Mouse (Mus musculus) stomach, embryonic 14.5 days (tissue): ENCODE measurements around the gene Sox5. TPM values are rescaled to one million over a fixed set of nuclear protein-coding genes. Genes with fewer than 3 reads are reported as not detected.

ENCODE experiments used
- ATAC-seq: fragments of 200-750 bp; cut with Nextera tagmentation; 2 replicates; pipeline ENCODE4 v1.8.0; 2017; ENCODE audit warnings: low read depth, moderate TSS enrichment; ENCODE audit not compliant: insufficient number of reproducible peaks, insufficient read depth, low FRiP score
- H3K27ac ChIP-seq: fragments of 300-500 bp; sonication (generic); 2 replicates; pipeline ENCODE4 v1.5.1; 2014; ENCODE audit warnings: mild to moderate bottlenecking, low read length, moderate library complexity, mixed read lengths
- H3K27me3 ChIP-seq: fragments of 300-500 bp; sonication (generic); 2 replicates; pipeline ENCODE4 v1.6.1; 2014; ENCODE audit warnings: low read length, control low read depth, mixed read lengths; ENCODE audit not compliant: control insufficient read depth, insufficient read depth
- H3K36me3 ChIP-seq: fragments of 300-500 bp; sonication (generic); 2 replicates; pipeline ENCODE4 v1.6.1; 2014; ENCODE audit warnings: mild to moderate bottlenecking, control low read depth, low read length, moderate library complexity, mixed read lengths; ENCODE audit not compliant: control insufficient read depth, insufficient read depth
- H3K4me1 ChIP-seq: fragments of 300-500 bp; sonication (generic); 2 replicates; pipeline ENCODE4 v1.6.1; 2014; ENCODE audit warnings: low read length, control low read depth, mixed read lengths; ENCODE audit not compliant: control insufficient read depth, insufficient read depth
- H3K4me2 ChIP-seq: fragments of 300-500 bp; sonication (generic); replicated peaks from 2 replicates; pipeline ENCODE4 v1.6.1; 2014; ENCODE audit warnings: low read depth, low read length, control low read depth
- H3K4me3 ChIP-seq: fragments of 300-500 bp; sonication (generic); 2 replicates; pipeline ENCODE4 v1.5.1; 2014; ENCODE audit warnings: low read depth, low read length, control low read depth
- H3K9ac ChIP-seq: fragments of 300-500 bp; sonication (generic); replicated peaks from 2 replicates; pipeline ENCODE4 v1.6.1; 2014; ENCODE audit warnings: low read depth, mild to moderate bottlenecking, control low read depth, low read length, moderate library complexity, mixed read lengths
- H3K9me3 ChIP-seq: fragments of 300-500 bp; sonication (generic); 2 replicates; pipeline ENCODE4 v1.6.1; 2016; ENCODE audit warnings: low read depth, low read length, control low read depth; ENCODE audit not compliant: control insufficient read depth
- WGBS: fragments of 180-500 bp; shearing (Covaris S2); extraction: QIAGEN DNeasy Blood & Tissue Kit; methylation state at CpG from one replicate; pipeline ENCODE4 v1.1.7; 2014; 5-methylcytosine and 5-hydroxymethylcytosine counted together
- polyA plus RNA-seq: library from polyadenylated mRNA; unstranded; fragments of >200 nt; fragmentation: Nextera tagmentation; extraction: Ambion mirVana; gene quantifications from 2 replicates; pipeline ENCODE4 v1.2.1, GENCODE M21; 2014

The Sox5 gene
- polyA plus RNA-seq, 1 experiment from 2014 or later = 30.3 TPM

DNA sequence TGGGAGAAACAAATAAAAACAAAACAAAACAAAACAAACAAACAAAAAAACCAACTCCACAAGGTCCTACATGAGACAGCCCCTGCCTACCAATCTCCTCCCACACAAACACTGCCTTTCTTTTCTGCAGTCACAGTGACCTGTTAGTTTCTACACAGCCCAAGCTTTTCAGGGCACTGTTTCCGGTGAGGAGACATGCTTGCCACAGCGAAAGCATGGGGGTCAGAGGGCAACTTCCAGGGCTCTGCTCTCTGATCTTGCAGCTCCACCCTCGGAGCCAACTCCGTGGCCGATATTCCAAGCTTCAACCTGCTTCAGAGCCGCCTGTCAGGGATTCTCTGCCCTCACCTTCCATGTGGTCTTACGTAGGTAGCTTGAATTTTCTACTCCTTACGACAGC is 22.6 kb downstream of the Sox5 start:
- H3K27ac ChIP-seq = no peak overlapping the region
- no peaks in the 10 kb centered on the region for H3K27me3 ChIP-seq
- no peak overlapping the region for H3K9ac ChIP-seq
- H3K4me1 ChIP-seq = peaks cover 10% of the 10 kb centered on the region; the same call in 1 of the 2 replicates
- ATAC-seq = no peak
- H3K9me3 ChIP-seq = no peaks in the 10 kb centered on the region
- H3K36me3 ChIP-seq = no peaks in the 10 kb centered on the region
- no peak overlapping the region for H3K4me2 ChIP-seq
- WGBS = 36% methylated on average over 8 of the region's 8 CpGs
- no peak overlapping the region for H3K4me3 ChIP-seq

DNA sequence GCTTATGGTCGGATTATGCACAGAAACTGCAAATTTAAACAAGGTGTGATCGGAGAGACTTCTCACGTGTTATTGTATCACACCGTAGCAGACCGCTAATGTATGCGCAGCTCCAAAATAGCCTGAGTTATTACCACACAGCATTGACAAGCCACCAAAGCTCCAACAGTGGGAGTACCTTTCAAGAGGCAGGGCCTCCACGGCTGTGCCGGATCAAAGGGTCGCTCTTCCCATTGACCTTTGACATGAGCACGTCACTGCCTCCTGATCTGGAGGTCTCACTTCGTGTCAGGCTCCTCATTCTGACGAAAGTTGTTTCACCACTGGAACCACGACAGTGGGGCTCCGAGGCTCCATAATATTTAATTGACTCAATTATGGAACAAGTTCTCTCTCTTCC is 24.4 kb downstream of the Sox5 start:
- Histone ChIP-seq H3K4me2 (no peak overlapping the region), H3K9ac (no peak overlapping the region), H3K27ac (no peak overlapping the region), H3K4me1 (peaks cover 13% of the 10 kb centered on the region; the same call in 1 of the 2 replicates), H3K4me3 (no peak overlapping the region), H3K36me3 (no peaks in the 10 kb centered on the region), H3K27me3 (no peaks in the 10 kb centered on the region), H3K9me3 (no peaks in the 10 kb centered on the region)
- ATAC-seq = no peak; the same call in 1 of the 2 replicates
- 51% methylated on average over 14 of the region's 14 CpGs for WGBS

DNA sequence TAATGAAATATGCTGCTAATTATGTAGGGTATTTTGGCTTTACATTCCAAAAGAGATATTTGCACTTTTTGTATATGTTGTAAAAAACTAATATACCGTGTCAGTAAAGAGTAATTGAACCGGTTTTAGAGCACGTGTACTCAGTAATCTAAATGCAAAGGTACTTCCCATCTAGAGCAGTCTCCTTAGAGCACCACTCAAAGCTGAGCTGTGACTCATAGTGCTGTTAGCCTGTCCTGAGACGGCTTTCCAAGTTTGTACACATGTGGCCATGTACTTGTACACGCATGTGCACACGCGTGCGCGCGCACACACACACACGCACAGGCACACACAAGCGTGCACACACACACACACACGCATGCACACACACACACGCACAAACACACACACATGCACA is 25.3 kb downstream of the Sox5 start:
- Histone ChIP-seq H3K27ac (no peak overlapping the region), H3K36me3 (no peaks in the 10 kb centered on the region), H3K4me2 (no peak overlapping the region), H3K4me1 (peaks cover 13% of the 10 kb centered on the region; the same call in 1 of the 2 replicates), H3K9me3 (no peaks in the 10 kb centered on the region), H3K9ac (no peak overlapping the region), H3K4me3 (no peak overlapping the region), H3K27me3 (no peaks in the 10 kb centered on the region)
- 84% methylated on average over 14 of the region's 14 CpGs for WGBS
- no peak for ATAC-seq

DNA sequence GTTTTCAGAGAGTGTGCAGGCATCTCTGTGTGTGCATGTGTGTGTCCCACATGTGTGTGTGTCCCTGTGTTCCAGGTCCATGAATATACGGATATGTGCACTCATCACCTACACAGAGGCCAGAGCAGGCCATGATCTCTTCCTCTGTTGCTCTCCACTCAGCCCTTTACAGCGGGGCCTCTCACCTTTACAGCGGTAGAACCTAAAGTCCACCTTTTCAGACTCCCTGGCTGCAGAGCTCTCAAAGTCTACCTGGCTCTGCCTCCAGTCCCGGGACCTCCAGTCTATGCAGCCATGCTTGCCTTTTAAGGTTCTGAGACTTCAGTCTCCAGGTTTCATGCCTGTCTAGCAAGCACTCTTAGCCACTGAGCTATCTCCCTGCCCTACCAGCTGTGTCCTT is 26.5 kb downstream of the Sox5 start:
- no peak overlapping the region for H3K4me2 ChIP-seq
- no peak overlapping the region for H3K4me3 ChIP-seq
- H3K9ac ChIP-seq = no peak overlapping the region
- no peaks in the 10 kb centered on the region for H3K9me3 ChIP-seq
- H3K27ac ChIP-seq = no peak overlapping the region
- no peak for ATAC-seq
- H3K36me3 ChIP-seq = no peaks in the 10 kb centered on the region
- H3K4me1 ChIP-seq = peaks cover 13% of the 10 kb centered on the region; the same call in 1 of the 2 replicates
- 73% methylated on average over 4 of the region's 4 CpGs for WGBS
- no peaks in the 10 kb centered on the region for H3K27me3 ChIP-seq

DNA sequence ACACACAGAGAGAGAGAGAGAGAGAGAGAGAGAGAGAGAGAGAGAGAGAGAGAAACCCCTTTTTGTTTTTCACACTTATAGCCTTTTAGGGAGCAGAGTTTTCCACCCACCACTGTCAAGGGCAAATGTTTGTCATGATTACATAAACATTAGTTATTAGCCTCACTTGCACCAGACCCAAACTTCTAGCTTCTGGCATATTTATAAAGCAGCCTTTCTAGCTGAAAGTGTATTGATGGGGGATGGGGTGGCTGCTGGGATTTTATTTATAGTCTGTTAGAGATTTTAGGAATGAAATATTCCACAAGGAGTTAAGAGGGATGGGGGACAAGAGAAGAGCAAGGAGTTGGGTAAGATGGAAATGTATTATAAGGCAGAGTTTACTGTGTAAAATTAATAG is 27.4 kb downstream of the Sox5 start:
- Histone ChIP-seq H3K27ac (peak overlapping the region; percentile 45; the same call in 1 of the 2 replicates), H3K27me3 (no peaks in the 10 kb centered on the region), H3K9ac (no peak overlapping the region), H3K9me3 (no peaks in the 10 kb centered on the region), H3K4me3 (no peak overlapping the region), H3K36me3 (no peaks in the 10 kb centered on the region), H3K4me2 (no peak overlapping the region), H3K4me1 (peaks cover 13% of the 10 kb centered on the region; the same call in 1 of the 2 replicates)
- ATAC-seq = no peak

DNA sequence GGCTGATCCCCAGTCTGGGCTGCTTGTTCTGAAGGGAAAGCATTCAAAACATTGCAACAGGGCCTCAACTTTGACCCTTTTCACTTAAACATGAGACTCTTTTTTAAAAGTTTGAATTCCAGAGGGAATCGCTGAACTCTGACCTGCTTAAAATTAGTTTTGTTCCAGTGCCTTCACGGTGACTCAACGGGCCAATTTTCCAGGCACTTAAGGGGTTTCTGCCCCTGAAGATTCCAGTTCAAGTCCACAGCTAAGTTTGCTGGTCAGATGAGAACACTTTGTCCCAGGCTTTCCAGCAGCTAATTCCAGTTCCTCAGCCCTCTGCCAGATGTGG is 27.8 kb downstream of the Sox5 start:
- 25% methylated on average over 3 of the region's 3 CpGs for WGBS
- no peaks in the 10 kb centered on the region for H3K27me3 ChIP-seq

DNA sequence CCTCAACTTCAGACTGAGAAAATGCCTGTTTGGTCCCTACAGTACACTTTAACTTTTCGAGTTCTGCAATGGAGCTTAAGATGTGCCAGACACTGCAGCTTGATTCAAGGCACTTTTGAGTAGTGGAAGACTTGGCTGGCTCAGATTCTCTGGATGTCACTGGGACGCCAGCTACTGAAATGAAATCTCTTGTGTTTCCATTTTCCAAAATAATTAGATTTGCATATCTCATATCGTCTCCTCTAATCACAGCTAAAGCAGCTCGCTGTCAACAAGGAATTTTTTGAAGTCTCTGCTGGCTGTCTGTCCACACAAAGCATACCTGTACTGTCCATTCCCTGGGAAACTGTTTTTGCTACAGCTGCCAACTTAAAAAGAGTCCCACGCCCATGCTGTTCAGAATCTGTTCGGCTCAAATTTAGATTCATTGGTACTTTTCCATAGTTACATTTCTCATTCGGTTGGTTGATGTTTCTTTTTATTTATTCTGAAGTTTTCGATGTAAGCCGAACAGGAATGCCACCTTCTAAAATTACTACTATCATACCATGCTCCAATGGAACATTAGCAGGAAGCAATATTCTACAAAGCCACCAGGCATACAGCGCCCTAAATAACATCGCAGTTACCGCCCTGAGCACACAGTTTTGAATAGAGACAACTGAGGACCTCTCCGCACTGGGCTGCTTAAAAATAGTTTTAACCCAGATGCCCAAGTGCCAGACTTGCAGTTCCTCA is 28.4 kb downstream of the Sox5 start:
- Histone ChIP-seq H3K4me3 (no peak overlapping the region), H3K36me3 (no peaks in the 10 kb centered on the region), H3K27me3 (no peaks in the 10 kb centered on the region), H3K27ac (peak overlapping the region; percentile 45; the same call in 1 of the 2 replicates), H3K9ac (no peak overlapping the region), H3K4me1 (peaks cover 13% of the 10 kb centered on the region; the same call in 1 of the 2 replicates), H3K4me2 (no peak overlapping the region), H3K9me3 (no peaks in the 10 kb centered on the region)
- ATAC-seq = no peak
- 63% methylated on average over 13 of the region's 13 CpGs for WGBS

More for the DNA sequence above, 27.8 kb downstream of the Sox5 start:
- Histone ChIP-seq H3K27ac (peak overlapping the region; percentile 45; the same call in 1 of the 2 replicates), H3K36me3 (no peaks in the 10 kb centered on the region), H3K4me1 (peaks cover 13% of the 10 kb centered on the region; the same call in 1 of the 2 replicates), H3K4me2 (no peak overlapping the region), H3K4me3 (no peak overlapping the region), H3K9me3 (no peaks in the 10 kb centered on the region), H3K9ac (no peak overlapping the region)
- no peak for ATAC-seq

DNA sequence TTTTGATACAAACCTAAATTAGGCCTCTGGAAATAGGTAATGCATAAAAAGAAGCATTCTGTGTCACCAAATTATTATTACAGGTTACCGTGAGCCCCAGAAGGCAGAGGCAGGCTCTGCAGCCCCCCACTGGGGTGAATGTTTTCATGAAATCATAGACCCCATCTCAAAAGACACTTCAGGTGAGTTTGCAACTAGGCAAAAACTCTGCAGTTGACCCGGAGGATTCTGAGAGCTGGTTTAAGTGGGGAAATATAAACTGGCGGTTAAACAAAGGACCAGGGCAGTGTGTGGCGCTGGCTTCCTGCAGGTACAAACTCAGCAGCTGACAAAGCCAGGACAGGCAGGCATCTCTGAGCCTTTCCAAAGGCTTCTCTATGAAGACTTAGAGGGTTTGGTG is 30.2 kb downstream of the Sox5 start:
- WGBS = 87% methylated on average over 4 of the region's 4 CpGs

DNA sequence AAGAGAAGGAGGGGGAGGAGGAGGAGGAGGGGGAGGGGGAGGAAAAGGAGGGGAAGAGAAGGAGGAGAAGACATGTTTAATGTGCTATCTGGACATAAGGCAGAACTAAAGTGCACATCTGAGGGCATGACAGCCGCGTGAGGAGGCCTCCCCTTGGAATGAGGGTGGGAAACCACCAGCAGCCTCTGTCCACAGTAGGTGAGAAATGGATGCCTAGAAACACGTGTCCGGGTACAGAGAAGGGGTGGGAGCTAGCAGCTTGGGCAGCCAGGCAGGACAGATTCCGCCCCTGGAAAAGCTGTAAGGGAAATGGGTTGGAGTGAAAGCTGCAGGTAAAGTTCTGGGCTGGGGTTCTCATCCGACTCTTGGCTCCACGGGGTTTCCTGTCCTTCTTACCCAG is 31.6 kb downstream of the Sox5 start:
- Histone ChIP-seq H3K9ac (no peak overlapping the region), H3K4me3 (no peak overlapping the region), H3K4me1 (peaks cover 8% of the 10 kb centered on the region; the same call in 1 of the 2 replicates), H3K27me3 (no peaks in the 10 kb centered on the region), H3K27ac (no peak overlapping the region), H3K36me3 (no peaks in the 10 kb centered on the region), H3K9me3 (no peaks in the 10 kb centered on the region), H3K4me2 (no peak overlapping the region)
- ATAC-seq = no peak
- WGBS = 44% methylated on average over 7 of the region's 7 CpGs

More for the DNA sequence above, 30.2 kb downstream of the Sox5 start:
- Histone ChIP-seq H3K4me2 (no peak overlapping the region), H3K4me1 (peaks cover 13% of the 10 kb centered on the region; the same call in 1 of the 2 replicates), H3K27me3 (no peaks in the 10 kb centered on the region), H3K36me3 (no peaks in the 10 kb centered on the region), H3K27ac (no peak overlapping the region), H3K9ac (no peak overlapping the region), H3K4me3 (no peak overlapping the region), H3K9me3 (no peaks in the 10 kb centered on the region)
- no peak for ATAC-seq
